Mouse (Mus musculus) E14TG2a.4 (cell line): Measurements from ENCODE around the gene Trmt11.
A peak's percentile ranks its signal among the peaks of the same experiment; 100 is the strongest.
"Not testable (repeated sequence)": the region's sequence is repeated elsewhere in the genome, so short reads cannot be mapped to it uniquely, and the experiment has no call there.

Experiments
- H3K27me3 ChIP-seq: 2 replicates; pipeline ENCODE4 v1.6.1; 2014; ENCODE audit warnings: low read length, control low read depth; ENCODE audit not compliant: insufficient read depth
- H3K36me3 ChIP-seq: 2 replicates; pipeline ENCODE4 v1.6.1; 2014; ENCODE audit warnings: low read length, control low read depth; ENCODE audit not compliant: insufficient read depth
- H3K4me1 ChIP-seq: replicated peaks from 2 replicates; pipeline ENCODE4 v1.6.1; 2014; ENCODE audit warnings: low read depth, low read length, control low read depth
- H3K4me3 ChIP-seq: replicated peaks from 2 replicates; pipeline ENCODE4 v1.5.1; 2014; ENCODE audit warnings: mild to moderate bottlenecking, low read length
- H3K9me3 ChIP-seq: 2 replicates; pipeline ENCODE4 v1.6.1; 2014; ENCODE audit warnings: low read length, control low read depth
- CTCF ChIP-seq: conservative IDR thresholded peaks from 2 replicates; pipeline ENCODE4 v1.5.1; 2014; ENCODE audit warnings: low read length
- NANOG ChIP-seq: IDR thresholded peaks from 2 replicates; pipeline ENCODE4 v1.6.1; 2014; ENCODE audit warnings: borderline replicate concordance, low read length, mixed read lengths
- POU5F1 ChIP-seq: IDR thresholded peaks from 2 replicates; pipeline ENCODE4 v1.6.1; 2014; ENCODE audit warnings: low read length, borderline replicate concordance

Trmt11 gene

GRCm38 (mm10) chr10:30537734-30538537 is 62.6 kb downstream of the Trmt11 start:
- H3K4me3 ChIP-seq = no peak overlapping the region
- TF ChIP-seq CTCF (0 out of 2 replicates have a peak, but pooled peaks have one; percentile 7), POU5F1 (no peak), NANOG (no peak)
- no peaks in the 10 kb centered on the region for H3K27me3 ChIP-seq
- H3K4me1 ChIP-seq = peaks cover 11% of the 10 kb centered on the region
- no peaks in the 10 kb centered on the region for H3K9me3 ChIP-seq
- peaks cover 82% of the 10 kb centered on the region for H3K36me3 ChIP-seq

GRCm38 (mm10) chr10:30535930-30536329 is 64.6 kb downstream of the Trmt11 start:
- not testable (repeated sequence) for H3K4me3 ChIP-seq, H3K27me3 ChIP-seq, H3K9me3 ChIP-seq
- Histone ChIP-seq H3K4me1 (peaks cover 11% of the 10 kb centered on the region), H3K36me3 (peaks cover 74% of the 10 kb centered on the region)

GRCm38 (mm10) chr10:30527122-30527521 is 73.4 kb downstream of the Trmt11 start:
- no peak for TF ChIP-seq NANOG
- TF ChIP-seq CTCF = no peak
- TF ChIP-seq POU5F1 = no peak
- Histone ChIP-seq H3K9me3 (no peaks in the 10 kb centered on the region), H3K4me3 (no peak overlapping the region), H3K36me3 (peaks cover 9% of the 10 kb centered on the region), H3K4me1 (no peaks in the 10 kb centered on the region), H3K27me3 (no peaks in the 10 kb centered on the region)

GRCm38 (mm10) chr10:30521727-30522126 is 78.8 kb downstream of the Trmt11 start:
- Histone ChIP-seq H3K4me1 (peaks cover 8% of the 10 kb centered on the region; the same call in 1 of the 2 replicates), H3K4me3 (no peak overlapping the region), H3K9me3 (peaks cover 16% of the 10 kb centered on the region), H3K36me3 (peaks cover 4% of the 10 kb centered on the region; the same call in 1 of the 2 replicates), H3K27me3 (no peaks in the 10 kb centered on the region)
- TF ChIP-seq CTCF (no peak), NANOG (no peak), POU5F1 (no peak)

GRCm38 (mm10) chr10:30519143-30519542 is 81.4 kb downstream of the Trmt11 start:
- peaks cover 16% of the 10 kb centered on the region for H3K9me3 ChIP-seq
- H3K4me1 ChIP-seq = peaks cover 8% of the 10 kb centered on the region; the same call in 1 of the 2 replicates
- TF ChIP-seq POU5F1 = no peak
- no peaks in the 10 kb centered on the region for H3K27me3 ChIP-seq
- H3K4me3 ChIP-seq = no peak overlapping the region
- H3K36me3 ChIP-seq = peaks cover 4% of the 10 kb centered on the region; the same call in 1 of the 2 replicates

GRCm38 (mm10) chr10:30517224-30517623 is 83.3 kb downstream of the Trmt11 start:
- Histone ChIP-seq H3K27me3 (no peaks in the 10 kb centered on the region), H3K4me3 (no peak overlapping the region), H3K36me3 (peaks cover 4% of the 10 kb centered on the region; the same call in 1 of the 2 replicates), H3K4me1 (peaks cover 8% of the 10 kb centered on the region; the same call in 1 of the 2 replicates), H3K9me3 (peaks cover 16% of the 10 kb centered on the region)
- TF ChIP-seq NANOG (no peak), POU5F1 (no peak), CTCF (peak; percentile 28)

GRCm38 (mm10) chr10:30516771-30517170 is 83.8 kb downstream of the Trmt11 start:
- H3K27me3 ChIP-seq = no peaks in the 10 kb centered on the region
- no peak overlapping the region for H3K4me3 ChIP-seq
- no peak for TF ChIP-seq CTCF
- TF ChIP-seq NANOG = no peak
- no peak for TF ChIP-seq POU5F1
- peaks cover 8% of the 10 kb centered on the region; the same call in 1 of the 2 replicates for H3K4me1 ChIP-seq
- H3K9me3 ChIP-seq = peaks cover 17% of the 10 kb centered on the region
- peaks cover 4% of the 10 kb centered on the region; the same call in 1 of the 2 replicates for H3K36me3 ChIP-seq

- Histone ChIP-seq H3K4me1 (no peaks in the 10 kb centered on the region), H3K4me3 (no peak overlapping the region), H3K27me3 (no peaks in the 10 kb centered on the region), H3K9me3 (peaks cover 43% of the 10 kb centered on the region), H3K36me3 (no peaks in the 10 kb centered on the region)
- TF ChIP-seq POU5F1 (no peak), NANOG (no peak), CTCF (no peak)
These were observed 95.8 kb downstream of the Trmt11 start for GRCm38 (mm10) chr10:30504736-30505135.

GRCm38 (mm10) chr10:30503168-30503567 is 97.4 kb downstream of the Trmt11 start:
- H3K4me1 ChIP-seq = no peaks in the 10 kb centered on the region
- H3K9me3 ChIP-seq = peaks cover 48% of the 10 kb centered on the region
- no peaks in the 10 kb centered on the region for H3K27me3 ChIP-seq
- H3K4me3 ChIP-seq = no peak overlapping the region
- no peak for TF ChIP-seq NANOG
- no peak for TF ChIP-seq POU5F1
- TF ChIP-seq CTCF = no peak
- H3K36me3 ChIP-seq = no peaks in the 10 kb centered on the region
